Mouse (Mus musculus) kidney, postnatal 36 days (tissue): ENCODE data around the gene Bcl2.

Source experiments
- DNase-seq, 2 experiments: peaks; one replicate each; pipeline ENCODE4 v3.0.0; 2021 to 2022; ENCODE audit warnings: mixed read lengths in 2 of 2

The Bcl2 gene

DNA sequence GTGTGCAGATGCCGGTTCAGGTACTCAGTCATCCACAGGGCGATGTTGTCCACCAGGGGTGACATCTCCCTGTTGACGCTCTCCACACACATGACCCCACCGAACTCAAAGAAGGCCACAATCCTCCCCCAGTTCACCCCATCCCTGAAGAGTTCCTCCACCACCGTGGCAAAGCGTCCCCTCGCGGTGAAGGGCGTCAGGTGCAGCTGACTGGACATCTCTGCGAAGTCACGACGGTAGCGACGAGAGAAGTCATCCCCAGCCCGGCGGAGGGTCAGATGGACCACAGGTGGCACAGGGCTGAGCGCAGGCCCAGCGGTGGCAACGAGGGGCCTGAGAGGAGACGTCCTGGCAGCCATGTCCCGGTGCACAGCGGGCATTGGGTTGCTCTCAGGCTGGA lies 1.7 kb downstream of the Bcl2 start:
- DNase-seq = peak; percentile 42 to 81

DNA sequence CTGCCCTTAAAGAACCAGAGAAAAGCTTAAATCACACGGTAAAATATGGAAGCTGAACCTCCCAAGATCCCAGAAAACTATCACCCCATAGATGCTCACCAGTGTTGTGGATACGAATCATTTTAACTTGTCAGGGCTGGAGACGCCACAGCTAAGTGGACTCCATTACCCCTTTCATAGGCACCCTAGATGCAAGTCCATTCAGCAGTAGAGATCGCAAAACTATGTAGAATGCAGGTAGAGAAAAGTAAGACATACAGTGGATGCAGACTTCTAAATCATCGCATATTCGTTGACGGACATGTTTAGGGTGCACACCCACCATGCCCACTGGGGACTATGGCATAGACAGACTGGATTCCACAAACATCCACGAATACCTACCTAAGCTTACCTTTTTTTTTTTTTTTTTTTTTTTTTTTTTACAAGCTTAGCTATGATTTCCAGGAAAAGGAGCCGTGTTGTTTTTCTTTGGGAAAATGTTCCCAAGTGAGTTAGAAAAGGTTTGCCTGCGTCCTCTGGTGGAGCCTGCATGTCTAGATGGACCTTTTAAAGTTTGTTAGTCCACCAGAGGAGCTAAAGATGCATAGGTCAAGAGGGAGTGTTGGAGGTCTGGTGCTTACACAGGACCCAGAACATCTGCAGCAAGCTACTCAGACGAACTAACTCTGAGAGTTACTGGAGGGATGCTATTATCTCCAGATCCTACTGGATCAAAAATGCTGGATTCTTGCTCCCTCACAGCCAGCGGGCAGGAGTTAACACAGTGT lies 2.5 kb downstream of the Bcl2 start:
- peak; percentile 30 to 35 for DNase-seq

DNA sequence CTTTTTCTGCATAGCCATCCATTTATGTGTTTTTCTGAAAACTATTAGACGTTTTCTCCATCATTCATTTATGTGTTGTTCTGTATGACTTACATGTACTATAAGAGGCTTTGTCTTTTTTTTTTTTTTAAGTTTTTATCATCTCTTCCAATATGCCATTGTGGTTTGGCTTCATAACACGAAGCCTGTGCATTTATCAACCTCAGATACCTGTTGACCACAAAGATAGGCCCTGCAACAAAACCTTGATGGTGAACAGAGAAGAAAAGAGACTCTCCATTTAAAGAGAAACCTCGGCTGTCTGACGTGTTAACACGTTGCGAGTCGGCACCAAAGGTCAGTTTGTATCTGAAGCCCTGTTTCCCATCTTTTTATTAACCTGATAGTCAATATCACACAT lies 3.9 kb downstream of the Bcl2 start:
- no peak for DNase-seq

DNA sequence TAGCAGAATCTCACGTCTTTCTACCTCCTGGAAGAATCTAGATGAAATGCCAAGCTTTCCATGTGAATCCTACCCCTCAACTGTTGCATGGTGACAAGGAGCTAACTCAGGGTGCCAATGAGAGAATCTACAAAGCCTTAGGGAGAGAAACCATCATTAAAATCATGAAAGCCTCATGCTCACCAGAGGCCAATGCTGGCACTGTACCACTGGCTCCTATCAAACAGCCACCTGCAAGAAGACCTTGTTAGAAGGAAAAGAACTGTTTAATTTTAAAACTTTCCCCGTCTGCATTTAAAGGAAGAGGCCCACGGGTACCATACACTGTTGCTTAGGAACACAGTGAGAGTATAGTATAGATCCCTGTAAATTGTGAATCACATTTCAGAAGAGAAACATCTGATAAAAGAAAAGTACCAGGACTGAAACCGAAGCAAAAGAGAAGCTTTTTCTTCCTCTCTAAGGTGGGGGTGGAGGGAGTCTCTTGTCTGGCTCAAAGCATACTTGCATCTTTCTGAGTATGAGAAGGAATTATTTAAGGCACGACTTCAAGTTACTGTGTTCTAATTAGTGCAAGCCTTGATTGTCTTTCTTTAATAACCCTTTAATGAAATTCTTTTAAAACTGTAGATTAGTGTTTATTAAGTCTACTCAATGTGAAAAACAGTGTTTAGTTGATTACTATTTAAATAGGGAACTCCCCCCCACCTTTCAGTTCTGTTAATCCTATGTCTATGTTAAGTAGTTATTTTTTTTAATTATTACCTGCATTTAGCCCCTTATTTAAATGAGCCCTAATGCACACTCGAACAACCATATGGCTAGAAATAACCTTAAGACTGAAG lies 6.8 kb downstream of the Bcl2 start:
- DNase-seq = no peak

- DNase-seq = no peak
These were observed 10.9 kb downstream of the Bcl2 start for GRCm38 (mm10) chr1:106703183-106703582.

DNA sequence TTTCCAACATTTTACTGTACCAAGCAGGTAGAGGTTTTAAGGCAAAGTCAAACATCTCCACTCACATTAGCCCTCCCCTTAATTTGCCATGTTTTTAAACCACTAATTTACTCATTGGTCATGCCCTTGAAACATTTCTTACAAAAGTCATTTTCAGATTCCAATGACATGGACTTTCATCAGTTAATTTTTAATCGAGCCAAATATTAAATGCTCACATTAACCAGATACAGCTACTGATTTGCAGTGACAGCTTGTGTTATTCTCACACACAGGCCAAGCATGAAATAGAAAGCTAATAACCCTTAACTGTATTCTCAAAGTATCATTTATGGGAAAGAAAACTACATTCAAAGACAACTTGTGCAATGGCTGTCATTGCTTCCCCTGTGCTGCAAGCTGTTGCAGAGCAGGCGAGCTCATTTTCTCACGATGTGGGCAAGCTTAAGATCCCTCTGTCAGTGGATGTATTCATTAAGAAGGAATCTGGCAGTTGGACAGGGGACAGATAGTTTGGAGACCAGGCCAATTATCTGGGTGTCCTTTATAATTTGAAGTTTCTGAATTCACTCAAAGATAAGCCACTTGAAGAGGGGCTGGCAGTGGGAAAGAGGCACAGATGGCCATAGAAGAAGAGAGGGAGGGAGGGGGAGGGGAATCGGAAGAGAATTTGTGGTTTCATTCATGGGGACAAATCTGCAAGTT lies 11.5 kb downstream of the Bcl2 start:
- no peak for DNase-seq

GRCm38 (mm10) chr1:106700520-106701114 lies 13.5 kb downstream of the Bcl2 start:
- DNase-seq = no peak

GRCm38 (mm10) chr1:106696472-106696871 lies 17.6 kb downstream of the Bcl2 start:
- DNase-seq = peak in 1 of 2 experiments; percentile 5

GRCm38 (mm10) chr1:106695649-106696048 lies 18.4 kb downstream of the Bcl2 start:
- DNase-seq = peak in 1 of 2 experiments; percentile 1

- peak; percentile 40 to 58 for DNase-seq
These were observed 19.8 kb downstream of the Bcl2 start for GRCm38 (mm10) chr1:106694316-106694715.

DNA sequence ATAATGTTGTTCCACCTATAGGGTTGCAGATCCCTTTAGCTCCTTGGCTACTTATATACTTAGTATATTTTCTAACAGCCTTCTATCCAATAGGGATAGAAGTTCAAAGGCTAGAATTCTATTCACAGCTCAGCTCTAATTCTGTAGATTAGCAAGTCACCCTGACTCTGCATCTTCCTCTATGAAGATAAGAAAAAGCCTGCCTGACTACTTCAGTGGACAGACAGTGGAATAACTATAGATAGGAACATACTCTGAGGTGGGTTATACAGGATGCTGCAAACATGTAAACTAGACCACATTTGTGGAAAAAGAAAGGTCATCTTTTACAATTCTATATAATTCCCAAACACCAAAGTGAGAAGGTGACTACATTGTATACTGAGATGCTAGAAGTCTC lies 21.5 kb downstream of the Bcl2 start:
- no peak for DNase-seq

DNA sequence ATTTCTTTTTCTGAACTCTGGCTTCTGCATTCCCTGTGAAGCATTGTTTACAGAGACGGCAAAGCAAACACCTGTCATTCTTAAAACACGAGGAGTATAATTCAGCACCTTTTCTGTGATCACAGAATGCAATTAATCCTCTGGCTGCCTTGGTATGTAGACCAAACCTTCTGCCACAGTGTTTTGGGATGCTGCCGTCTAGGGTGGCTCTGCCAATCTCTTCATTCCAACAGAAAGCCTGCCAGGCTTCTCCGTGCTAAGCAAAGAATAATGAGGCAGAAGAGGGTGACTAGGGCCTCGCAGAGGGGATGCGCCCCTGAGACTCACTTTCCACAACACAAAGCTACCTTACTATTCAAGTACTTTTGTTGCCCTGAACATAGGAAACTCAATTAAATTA lies 23.2 kb downstream of the Bcl2 start:
- no peak for DNase-seq

- DNase-seq = no peak
These were observed 25.9 kb downstream of the Bcl2 start for GRCm38 (mm10) chr1:106688161-106688516.

- peak; percentile 74 to 80 for DNase-seq
These were observed 26.5 kb downstream of the Bcl2 start for GRCm38 (mm10) chr1:106687435-106688160.

DNA sequence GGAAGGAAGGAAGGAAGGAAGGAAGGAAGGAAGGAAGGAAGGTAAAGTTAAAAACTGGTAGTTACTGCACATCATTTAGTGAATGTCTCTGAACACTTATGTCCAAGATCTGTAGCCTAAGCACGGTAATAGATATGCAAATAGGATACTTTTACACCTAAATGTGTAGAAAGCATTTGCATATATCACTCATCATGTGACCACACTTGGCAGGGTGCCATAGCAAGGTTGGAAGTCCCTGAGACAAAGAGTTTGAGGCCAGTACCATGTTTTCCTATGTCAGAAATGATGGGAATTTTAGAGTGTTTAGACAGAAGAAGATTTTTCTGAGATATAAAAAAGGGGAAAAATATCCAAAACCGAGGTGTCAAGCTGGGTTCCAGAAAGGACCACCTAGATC lies 28.4 kb downstream of the Bcl2 start:
- no peak for DNase-seq

DNA sequence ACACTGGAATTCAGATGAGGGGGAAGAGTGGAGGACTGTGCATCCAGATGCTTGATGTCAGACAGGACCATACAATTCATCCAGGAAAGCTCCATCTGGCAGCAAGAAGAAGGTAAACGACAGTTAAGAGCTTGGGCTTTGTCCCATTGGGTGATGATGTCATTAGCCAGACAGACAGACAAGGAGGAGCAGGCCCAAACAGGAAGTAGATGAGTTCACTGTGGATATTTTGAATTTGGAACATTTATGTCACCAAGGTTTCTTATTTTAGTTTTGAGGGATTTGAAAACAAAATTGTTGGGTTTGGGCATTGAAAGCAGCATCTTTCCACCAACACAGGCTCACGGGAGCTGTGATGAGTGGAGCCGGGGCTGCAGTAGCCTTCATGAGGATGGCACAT lies 29.5 kb downstream of the Bcl2 start:
- no peak for DNase-seq

GRCm38 (mm10) chr1:106682829-106683228 lies 31.2 kb downstream of the Bcl2 start:
- DNase-seq = no peak

GRCm38 (mm10) chr1:106679800-106680515 lies 34.1 kb downstream of the Bcl2 start:
- DNase-seq = no peak

DNA sequence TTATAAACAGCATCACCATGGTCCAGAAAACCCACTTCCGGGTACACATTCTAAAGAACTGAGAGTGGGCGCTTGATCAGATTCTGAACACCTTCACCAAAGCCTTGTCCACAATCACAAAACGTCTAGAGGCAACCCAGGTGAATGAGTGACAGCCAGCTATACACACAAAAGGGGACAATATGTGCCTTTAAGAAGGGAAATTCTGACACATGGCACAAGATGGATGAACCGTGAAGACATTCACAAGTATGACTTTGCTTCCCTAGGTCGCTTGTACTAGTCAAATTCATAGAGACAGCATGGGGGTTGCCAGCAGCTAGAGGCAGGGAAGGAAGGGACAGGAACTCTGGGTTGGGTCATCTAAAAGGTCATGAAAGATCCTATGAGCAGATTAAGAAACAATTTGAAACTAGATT lies 36.0 kb downstream of the Bcl2 start:
- no peak for DNase-seq

GRCm38 (mm10) chr1:106666140-106667088 lies 47.7 kb downstream of the Bcl2 start:
- peak; percentile 34 to 35 for DNase-seq
